Mouse (Mus musculus): ENCODE results near the gene Ide. TPM values are rescaled to one million over a fixed set of nuclear protein-coding genes. Genes with fewer than 3 reads are reported as not detected.

The Ide gene
- polyA plus RNA-seq, 1 experiment from 2014 or later: 27.2 TPM

DNA sequence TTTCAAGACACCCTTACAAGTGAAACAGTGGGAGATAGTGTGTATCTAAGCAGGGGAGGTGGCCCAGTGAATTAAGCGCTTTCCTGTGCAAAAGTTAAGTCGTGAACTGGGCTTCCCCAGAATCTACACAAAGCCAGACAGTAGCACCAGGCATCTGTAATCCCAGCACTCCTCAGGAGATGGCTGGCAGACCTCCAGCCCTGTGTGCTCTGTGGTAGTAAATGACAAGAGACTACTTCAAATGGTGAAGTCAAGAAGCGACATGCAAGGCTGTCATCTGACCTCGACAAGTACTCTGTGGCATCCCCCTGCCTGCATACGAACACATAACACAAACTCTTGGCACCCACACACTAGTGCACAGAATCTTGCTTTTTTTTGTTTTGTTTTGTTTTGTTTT, 10.4 kb downstream of the Ide start:
- Histone ChIP-seq H3K9ac (replicated peaks) (no peak overlapping the region), H3K27me3 (no peaks in the 10 kb centered on the region), H3K4me3 (no peak overlapping the region), H3K9me3 (no peaks in the 10 kb centered on the region), H3K4me1 (no peaks in the 10 kb centered on the region), H3K4me2 (replicated peaks) (no peak overlapping the region), H3K27ac (replicated peaks) (no peak overlapping the region), H3K36me3 (peaks cover 16% of the 10 kb centered on the region; the same call in 1 of the 2 replicates)
- WGBS: 77% methylated on average over 5 of the region's 5 CpGs
- no peak for ATAC-seq (replicated peaks)

DNA sequence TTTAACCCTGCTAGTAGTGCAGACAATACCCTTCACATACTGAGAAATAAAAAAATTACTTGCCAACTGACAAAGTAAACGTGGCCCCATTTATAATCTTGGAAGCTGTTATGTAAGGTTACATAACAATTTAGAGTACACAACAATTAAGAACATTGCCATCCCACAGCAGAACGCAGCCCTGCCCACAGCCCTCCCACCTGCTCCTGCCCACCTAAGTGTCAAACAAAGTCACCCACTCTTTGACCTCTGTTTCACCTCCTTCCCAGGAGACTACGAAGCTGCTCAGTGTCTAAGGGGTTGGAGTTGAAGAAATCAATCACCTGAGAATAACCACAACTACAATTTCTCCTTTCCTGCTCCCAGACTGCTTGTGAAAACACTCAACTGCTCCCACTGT, 14.1 kb downstream of the Ide start:
- Histone ChIP-seq H3K4me2 (replicated peaks) (no peak overlapping the region), H3K27me3 (no peaks in the 10 kb centered on the region), H3K27ac (replicated peaks) (no peak overlapping the region), H3K9ac (replicated peaks) (no peak overlapping the region), H3K4me3 (no peak overlapping the region), H3K36me3 (peaks cover 10% of the 10 kb centered on the region; the same call in 1 of the 2 replicates), H3K4me1 (no peaks in the 10 kb centered on the region), H3K9me3 (no peaks in the 10 kb centered on the region)
- no peak for ATAC-seq (replicated peaks)
- 83% methylated on average over 3 of the region's 3 CpGs for WGBS

DNA sequence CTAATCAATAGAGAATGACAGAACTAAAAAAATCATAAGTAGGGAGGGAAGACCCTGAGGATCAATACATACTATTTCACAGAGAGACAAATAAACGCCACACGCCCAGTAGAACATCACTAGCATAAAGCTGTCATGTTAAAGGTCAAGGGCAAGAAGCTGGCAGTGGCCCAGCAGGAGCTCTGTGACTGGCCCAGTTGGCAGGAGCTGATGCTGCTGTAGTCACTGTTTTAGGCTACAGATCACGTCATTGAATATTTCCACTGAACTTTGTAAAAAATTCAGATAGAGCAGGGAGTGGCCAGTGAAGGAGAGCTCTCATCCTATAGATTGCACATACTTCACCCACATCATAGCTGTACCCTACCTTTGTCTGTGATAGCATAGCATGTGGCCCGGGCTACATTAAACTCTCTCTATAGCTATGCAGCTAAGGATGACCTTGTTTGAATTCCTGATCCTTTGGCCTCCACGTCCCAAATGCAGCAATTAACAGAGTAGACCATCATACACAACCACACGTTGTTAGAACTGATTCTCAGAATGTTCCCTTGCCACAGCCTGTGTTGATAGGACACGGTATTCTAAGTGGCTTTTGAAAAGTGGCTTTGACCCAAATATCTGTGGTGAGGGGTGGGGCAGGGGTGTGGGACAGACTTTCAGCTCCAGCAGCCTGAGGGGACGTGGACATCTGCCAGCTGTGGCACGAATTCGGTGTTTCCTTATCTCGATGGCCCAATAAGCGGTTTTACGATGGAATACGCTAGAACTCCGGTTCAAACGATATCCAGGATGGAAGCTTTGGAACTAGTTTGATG, 16.6 kb downstream of the Ide start:
- WGBS: 91% methylated on average over 16 of the region's 16 CpGs
- Histone ChIP-seq H3K36me3 (peaks cover 5% of the 10 kb centered on the region; the same call in 1 of the 2 replicates), H3K27ac (replicated peaks) (no peak overlapping the region), H3K4me2 (replicated peaks) (no peak overlapping the region), H3K27me3 (no peaks in the 10 kb centered on the region), H3K9me3 (no peaks in the 10 kb centered on the region), H3K4me1 (no peaks in the 10 kb centered on the region), H3K4me3 (no peak overlapping the region), H3K9ac (replicated peaks) (no peak overlapping the region)
- no peak for ATAC-seq (replicated peaks)

DNA sequence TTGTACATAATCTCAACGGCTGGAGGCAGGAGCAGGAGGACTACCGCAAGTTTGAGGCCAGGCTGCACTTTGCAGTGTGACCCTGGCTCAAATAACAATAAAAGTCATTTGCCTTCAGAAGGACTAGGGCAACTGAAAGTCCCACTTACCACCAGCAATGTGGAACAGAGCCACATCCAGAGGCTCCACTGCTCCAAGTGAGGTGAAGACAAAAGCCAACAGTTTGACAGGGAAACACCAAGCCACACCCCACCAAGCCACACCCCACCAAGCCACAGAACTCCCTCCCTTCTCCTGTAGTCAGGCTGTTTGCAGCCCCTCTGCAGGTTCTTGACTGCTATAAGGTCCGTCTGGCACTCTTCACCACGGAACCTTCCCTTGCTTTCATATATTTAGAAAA, 20.3 kb downstream of the Ide start:
- no peaks in the 10 kb centered on the region for H3K27me3 ChIP-seq
- 89% methylated on average over 4 of the region's 4 CpGs for WGBS
- H3K27ac ChIP-seq (replicated peaks): no peak overlapping the region
- no peaks in the 10 kb centered on the region for H3K4me1 ChIP-seq
- no peak overlapping the region for H3K9ac ChIP-seq (replicated peaks)
- no peak overlapping the region for H3K4me2 ChIP-seq (replicated peaks)
- peaks cover 3% of the 10 kb centered on the region; the same call in 1 of the 2 replicates for H3K36me3 ChIP-seq
- H3K4me3 ChIP-seq: no peak overlapping the region
- H3K9me3 ChIP-seq: no peaks in the 10 kb centered on the region
- ATAC-seq (replicated peaks): no peak

DNA sequence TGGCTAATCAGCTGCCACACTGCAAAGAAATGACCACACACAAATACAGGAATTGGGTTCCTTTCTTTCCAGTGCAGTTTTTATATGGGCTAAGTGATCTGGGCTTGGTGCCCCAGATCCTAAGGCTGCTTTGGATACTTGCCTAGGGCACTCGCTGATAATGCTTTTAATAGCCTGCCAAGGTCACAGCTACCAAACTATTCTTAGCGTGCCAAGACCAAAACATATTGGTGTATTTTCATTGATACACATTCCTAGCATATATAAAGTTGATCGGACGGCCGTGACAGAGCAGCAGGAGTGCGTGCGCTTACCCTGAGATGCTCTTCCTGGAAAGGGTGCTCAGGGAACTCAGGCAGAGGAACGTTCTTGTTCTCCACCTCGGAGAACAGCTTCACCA, 22.6 kb downstream of the Ide start:
- peaks cover 3% of the 10 kb centered on the region; the same call in 1 of the 2 replicates for H3K36me3 ChIP-seq

DNA sequence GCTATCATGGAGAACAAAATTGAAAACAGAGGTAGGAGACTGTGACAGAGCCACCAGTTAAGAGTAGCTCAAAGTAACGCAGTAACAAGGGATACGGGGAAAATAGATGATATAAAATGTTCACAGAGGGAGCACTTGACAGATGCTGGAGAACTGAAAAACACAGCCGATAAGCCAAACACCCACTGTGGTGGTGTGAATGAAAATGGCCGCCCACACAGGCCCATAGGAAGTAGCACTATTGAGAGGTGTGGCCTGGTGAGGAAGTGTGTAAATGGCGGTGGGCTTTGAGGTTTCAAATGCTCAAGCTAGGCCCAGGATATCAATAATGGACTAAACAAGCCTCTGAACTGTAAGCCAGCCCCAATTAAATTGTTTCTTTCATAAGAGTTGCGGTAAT, 26.2 kb downstream of the Ide start:
- H3K9me3 ChIP-seq: no peaks in the 10 kb centered on the region
- WGBS: 95% methylated on average over 6 of the region's 6 CpGs
- H3K9ac ChIP-seq (replicated peaks): no peak overlapping the region
- H3K4me3 ChIP-seq: no peak overlapping the region
- no peak overlapping the region for H3K27ac ChIP-seq (replicated peaks)
- no peak for ATAC-seq (replicated peaks)
- H3K27me3 ChIP-seq: no peaks in the 10 kb centered on the region
- no peak overlapping the region for H3K4me2 ChIP-seq (replicated peaks)
- peaks cover 3% of the 10 kb centered on the region; the same call in 1 of the 2 replicates for H3K36me3 ChIP-seq
- H3K4me1 ChIP-seq: no peaks in the 10 kb centered on the region

More for the DNA sequence above, 22.6 kb downstream of the Ide start:
- Histone ChIP-seq H3K4me1 (no peaks in the 10 kb centered on the region), H3K27ac (replicated peaks) (no peak overlapping the region), H3K27me3 (no peaks in the 10 kb centered on the region), H3K9ac (replicated peaks) (no peak overlapping the region), H3K4me3 (no peak overlapping the region), H3K9me3 (no peaks in the 10 kb centered on the region), H3K4me2 (replicated peaks) (no peak overlapping the region)
- 63% methylated on average over 9 of the region's 9 CpGs for WGBS
- no peak for ATAC-seq (replicated peaks)

DNA sequence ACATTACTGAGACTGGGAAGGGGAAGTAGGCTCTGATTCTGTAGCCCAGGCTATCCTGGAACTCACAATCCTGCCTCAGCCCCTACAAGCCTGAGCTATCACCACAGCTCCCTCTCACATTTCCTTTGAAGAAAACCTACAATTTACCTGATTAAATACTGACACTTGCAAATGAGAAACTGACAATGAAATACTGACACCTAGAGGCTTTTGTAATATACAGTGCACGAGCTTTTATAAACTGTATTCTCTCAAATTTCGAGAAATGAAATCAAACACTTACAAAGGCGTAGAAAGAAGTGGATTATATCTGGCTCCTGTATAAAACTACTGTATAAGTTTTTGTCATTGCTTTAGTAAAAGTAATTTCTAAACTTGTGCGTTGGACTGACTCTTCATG, 27.5 kb downstream of the Ide start:
- 84% methylated on average over 4 of the region's 4 CpGs for WGBS
- no peak overlapping the region for H3K27ac ChIP-seq (replicated peaks)
- no peaks in the 10 kb centered on the region for H3K9me3 ChIP-seq
- H3K4me2 ChIP-seq (replicated peaks): no peak overlapping the region
- H3K27me3 ChIP-seq: no peaks in the 10 kb centered on the region
- ATAC-seq (replicated peaks): no peak
- H3K9ac ChIP-seq (replicated peaks): no peak overlapping the region
- no peaks in the 10 kb centered on the region for H3K4me1 ChIP-seq
- H3K4me3 ChIP-seq: no peak overlapping the region
- peaks cover 3% of the 10 kb centered on the region; the same call in 1 of the 2 replicates for H3K36me3 ChIP-seq

DNA sequence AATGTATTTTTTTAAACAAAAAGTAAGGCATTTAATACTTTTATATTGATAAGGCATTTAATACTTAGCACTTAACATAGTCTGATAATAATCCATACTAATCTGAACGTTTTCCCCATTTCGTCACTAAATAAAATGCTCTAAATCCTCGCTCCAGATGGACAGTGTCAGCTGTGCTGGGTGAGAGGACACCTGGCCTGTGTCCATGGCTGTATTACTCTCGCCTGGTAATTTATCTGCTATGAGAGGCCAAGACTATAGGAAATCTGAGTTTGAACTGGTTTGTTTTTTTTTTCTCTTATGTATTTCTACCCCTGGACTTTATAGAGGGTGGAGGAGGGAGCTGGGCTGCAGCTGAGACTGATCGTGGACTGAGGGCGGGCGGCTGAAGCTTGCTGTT, 28.7 kb downstream of the Ide start:
- WGBS: 89% methylated on average over 7 of the region's 7 CpGs
- Histone ChIP-seq H3K36me3 (0 out of 2 replicates have a peak, but pooled peaks cover 3% of the 10 kb centered on the region), H3K4me2 (replicated peaks) (no peak overlapping the region), H3K4me1 (no peaks in the 10 kb centered on the region), H3K27me3 (no peaks in the 10 kb centered on the region), H3K4me3 (no peak overlapping the region), H3K9me3 (no peaks in the 10 kb centered on the region), H3K27ac (replicated peaks) (no peak overlapping the region), H3K9ac (replicated peaks) (no peak overlapping the region)
- ATAC-seq (replicated peaks): no peak

DNA sequence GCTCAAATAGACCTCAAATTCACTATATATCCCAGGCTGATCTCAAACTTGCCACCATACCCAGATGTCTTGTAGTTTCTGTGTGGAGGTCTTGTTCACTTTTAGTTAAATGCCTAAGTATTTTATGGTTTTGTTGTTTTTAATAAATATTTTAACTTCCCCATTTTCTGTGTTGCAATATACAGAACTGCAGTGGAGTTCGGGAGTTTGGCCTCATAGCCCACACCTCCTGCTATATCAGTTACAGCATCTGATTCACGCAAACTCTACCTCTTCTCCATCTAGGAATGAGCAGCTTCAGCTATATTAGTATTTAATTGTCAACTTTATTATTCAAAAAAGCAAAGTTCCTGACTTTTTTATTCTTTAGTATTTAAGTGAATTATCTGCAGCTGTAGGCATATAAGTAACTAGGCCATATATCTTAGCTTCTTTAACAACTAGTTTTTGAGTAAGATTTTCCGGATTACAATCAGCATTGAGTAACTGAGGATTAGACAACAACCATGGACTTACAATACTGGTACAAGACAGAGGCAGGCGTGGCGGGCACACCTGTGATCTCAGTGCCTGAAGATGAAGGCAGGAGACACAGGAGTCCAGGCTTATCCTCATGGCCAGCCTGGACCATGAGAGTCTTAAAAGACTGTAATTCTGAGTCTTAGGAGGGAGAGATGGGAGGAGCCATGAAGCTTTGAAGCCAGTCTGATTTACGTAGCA, 29.7 kb downstream of the Ide start:
- no peaks in the 10 kb centered on the region for H3K27me3 ChIP-seq
- WGBS: 92% methylated on average over 6 of the region's 6 CpGs
- H3K4me1 ChIP-seq: no peaks in the 10 kb centered on the region
- H3K4me2 ChIP-seq (replicated peaks): no peak overlapping the region
- ATAC-seq (replicated peaks): no peak
- H3K27ac ChIP-seq (replicated peaks): no peak overlapping the region
- H3K36me3 ChIP-seq: no peaks in the 10 kb centered on the region
- H3K9me3 ChIP-seq: no peaks in the 10 kb centered on the region
- no peak overlapping the region for H3K9ac ChIP-seq (replicated peaks)
- H3K4me3 ChIP-seq: no peak overlapping the region

DNA sequence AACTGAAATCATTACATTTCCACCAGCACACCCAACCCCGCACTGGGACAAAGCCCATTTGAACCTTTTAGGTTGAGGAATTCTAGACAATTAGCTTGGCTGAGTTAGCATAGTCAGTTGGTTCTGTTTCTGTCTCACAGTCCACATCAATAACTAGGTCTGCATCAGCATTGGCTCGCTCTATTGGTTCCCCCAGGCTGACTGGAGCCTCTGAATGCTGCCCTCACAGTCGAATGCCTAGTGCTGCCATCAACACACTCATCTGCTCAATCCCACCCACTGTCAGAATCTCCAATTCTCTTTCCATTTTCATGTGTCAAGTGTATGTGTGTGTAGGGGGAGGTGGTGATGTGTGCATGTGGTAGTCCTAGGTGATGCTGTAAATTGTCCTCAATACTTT, 31.5 kb downstream of the Ide start:
- Histone ChIP-seq H3K4me1 (no peaks in the 10 kb centered on the region), H3K4me3 (no peak overlapping the region), H3K36me3 (no peaks in the 10 kb centered on the region), H3K4me2 (replicated peaks) (no peak overlapping the region), H3K27me3 (no peaks in the 10 kb centered on the region), H3K9ac (replicated peaks) (no peak overlapping the region), H3K27ac (replicated peaks) (no peak overlapping the region), H3K9me3 (no peaks in the 10 kb centered on the region)
- ATAC-seq (replicated peaks): no peak
- WGBS: 81% methylated on average over 3 of the region's 3 CpGs

DNA sequence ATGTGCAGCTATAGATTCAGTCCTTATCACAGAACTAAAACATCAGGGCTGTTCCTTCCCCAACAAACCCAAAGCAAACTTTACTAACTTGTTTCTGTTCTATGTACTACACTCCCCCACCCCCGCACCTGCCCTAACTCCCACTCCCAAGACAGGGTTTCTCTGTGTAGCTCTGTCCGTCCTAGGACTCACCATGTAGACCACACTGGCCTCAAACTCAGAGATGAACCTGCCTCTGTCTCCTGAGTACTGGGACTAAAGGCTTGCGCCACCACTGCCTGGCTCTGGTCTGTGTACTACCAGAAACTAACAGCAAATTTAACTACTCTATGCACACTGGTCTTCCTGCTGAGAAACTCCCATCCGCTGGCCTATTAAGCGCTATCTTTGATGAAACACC, 32.8 kb downstream of the Ide start:
- H3K27ac ChIP-seq (replicated peaks): no peak overlapping the region
- no peaks in the 10 kb centered on the region for H3K27me3 ChIP-seq
- no peaks in the 10 kb centered on the region for H3K4me1 ChIP-seq
- H3K4me3 ChIP-seq: no peak overlapping the region
- no peaks in the 10 kb centered on the region for H3K9me3 ChIP-seq
- ATAC-seq (replicated peaks): no peak
- WGBS: 97% methylated on average over 5 of the region's 5 CpGs
- no peaks in the 10 kb centered on the region for H3K36me3 ChIP-seq
- H3K9ac ChIP-seq (replicated peaks): no peak overlapping the region
- H3K4me2 ChIP-seq (replicated peaks): no peak overlapping the region

DNA sequence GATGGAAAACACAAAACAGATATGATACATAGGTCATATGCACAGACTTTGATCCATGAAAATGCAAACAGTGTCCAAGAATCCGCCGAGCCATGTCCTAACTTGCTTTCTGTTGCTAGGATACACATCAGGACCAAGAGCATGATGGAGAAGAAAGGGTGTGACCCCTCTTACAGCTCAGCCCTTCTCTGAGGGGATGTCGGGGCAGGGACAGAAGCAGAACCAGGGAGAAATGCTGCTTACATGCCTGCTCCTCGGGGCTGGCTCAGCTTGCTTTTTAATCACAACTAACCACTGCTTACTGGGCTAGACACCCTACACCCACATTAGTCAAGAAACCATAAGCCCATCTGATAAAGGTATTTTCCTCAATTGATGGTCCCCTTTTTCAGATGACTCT, 33.6 kb downstream of the Ide start:
- Histone ChIP-seq H3K27ac (replicated peaks) (no peak overlapping the region), H3K27me3 (no peaks in the 10 kb centered on the region), H3K4me2 (replicated peaks) (no peak overlapping the region), H3K9ac (replicated peaks) (no peak overlapping the region), H3K9me3 (no peaks in the 10 kb centered on the region), H3K4me3 (no peak overlapping the region), H3K4me1 (no peaks in the 10 kb centered on the region), H3K36me3 (no peaks in the 10 kb centered on the region)
- ATAC-seq (replicated peaks): no peak
- WGBS: 68% methylated on average over 4 of the region's 4 CpGs

Data from forebrain, embryonic 15.5 days (tissue).